Mouse (Mus musculus) neural tube, embryonic 13.5 days (tissue): ENCODE measurements around the gene Fstl4. TPM values are rescaled to one million over a fixed set of nuclear protein-coding genes. Genes with fewer than 3 reads are reported as not detected.

Experiments
- ATAC-seq: fragments of 200-750 bp; cut with Nextera tagmentation; 2 replicates; pipeline ENCODE4 v1.8.0; 2017; ENCODE audit warnings: low read depth, mild to moderate bottlenecking, moderate TSS enrichment, moderate library complexity
- H3K27ac ChIP-seq: fragments of 300-500 bp; sonication (generic); replicated peaks from 2 replicates; pipeline ENCODE4 v1.5.1; 2015; ENCODE audit warnings: moderate library complexity, mild to moderate bottlenecking, inconsistent platforms
- H3K27me3 ChIP-seq: fragments of 300-500 bp; sonication (generic); 2 replicates; pipeline ENCODE4 v1.6.1; 2015; ENCODE audit warnings: mild to moderate bottlenecking, inconsistent platforms
- H3K36me3 ChIP-seq: fragments of 300-500 bp; sonication (generic); 2 replicates; pipeline ENCODE4 v1.6.1; 2015; ENCODE audit warnings: mild to moderate bottlenecking, inconsistent platforms
- H3K4me1 ChIP-seq: fragments of 300-500 bp; sonication (generic); replicated peaks from 2 replicates; pipeline ENCODE4 v1.6.1; 2015; ENCODE audit warnings: inconsistent platforms
- H3K4me2 ChIP-seq: fragments of 300-500 bp; sonication (generic); 2 replicates; pipeline ENCODE4 v1.6.1; 2015; ENCODE audit warnings: inconsistent platforms, mild to moderate bottlenecking, moderate library complexity
- H3K4me3 ChIP-seq: fragments of 300-500 bp; sonication (generic); 2 replicates; pipeline ENCODE4 v1.5.1; 2015; ENCODE audit warnings: mild to moderate bottlenecking, inconsistent platforms
- H3K9ac ChIP-seq: fragments of 300-500 bp; sonication (generic); 2 replicates; pipeline ENCODE4 v1.6.1; 2015; ENCODE audit warnings: moderate library complexity, mild to moderate bottlenecking, inconsistent platforms
- H3K9me3 ChIP-seq: fragments of 300-500 bp; sonication (generic); 2 replicates; pipeline ENCODE4 v1.6.1; 2016; ENCODE audit warnings: inconsistent platforms
- WGBS: fragments of 180-500 bp; shearing (Covaris S2); methylation state at CpG from one replicate; pipeline ENCODE4 v1.1.7; 2015; 5-methylcytosine and 5-hydroxymethylcytosine counted together
- polyA plus RNA-seq: library from polyadenylated mRNA; unstranded; fragments of >200 nt; fragmentation: Nextera tagmentation; extraction: Ambion mirVana; gene quantifications from 2 replicates; pipeline ENCODE4 v1.2.1, GENCODE M21; 2015

Gene Fstl4
- polyA plus RNA-seq, 1 experiment from 2014 or later, result 11.6 TPM

GRCm38 (mm10) chr11:53032336-53032735 is 267.9 kb downstream of the Fstl4 start:
- Histone ChIP-seq H3K4me2 (no peak overlapping the region), H3K27ac (no peak overlapping the region), H3K27me3 (peaks cover 8% of the 10 kb centered on the region; the same call in 1 of the 2 replicates), H3K9me3 (no peaks in the 10 kb centered on the region), H3K9ac (no peak overlapping the region), H3K4me1 (peaks cover 10% of the 10 kb centered on the region; the same call in 1 of the 2 replicates), H3K36me3 (no peaks in the 10 kb centered on the region), H3K4me3 (no peak overlapping the region)
- 27% methylated on average over 4 of the region's 4 CpGs for WGBS
- peak; percentile 75; the same call in 1 of the 2 replicates for ATAC-seq

GRCm38 (mm10) chr11:53035414-53035813 is 271.0 kb downstream of the Fstl4 start:
- no peak for ATAC-seq
- Histone ChIP-seq H3K27ac (no peak overlapping the region), H3K36me3 (no peaks in the 10 kb centered on the region), H3K27me3 (peaks cover 3% of the 10 kb centered on the region; the same call in 1 of the 2 replicates), H3K9me3 (no peaks in the 10 kb centered on the region), H3K4me1 (peaks cover 10% of the 10 kb centered on the region; the same call in 1 of the 2 replicates), H3K4me3 (no peak overlapping the region), H3K9ac (no peak overlapping the region), H3K4me2 (no peak overlapping the region)
- WGBS, result 80% methylated on average over 7 of the region's 7 CpGs

- 40% methylated on average over 6 of the region's 6 CpGs for WGBS
- Histone ChIP-seq H3K9ac (no peak overlapping the region), H3K4me2 (no peak overlapping the region), H3K36me3 (no peaks in the 10 kb centered on the region), H3K27ac (no peak overlapping the region), H3K27me3 (no peaks in the 10 kb centered on the region), H3K4me1 (peaks cover 33% of the 10 kb centered on the region), H3K4me3 (no peak overlapping the region), H3K9me3 (no peaks in the 10 kb centered on the region)
- ATAC-seq, result no peak
Measured at GRCm38 (mm10) chr11:53046850-53047249, 282.4 kb downstream of the Fstl4 start.

- Histone ChIP-seq H3K36me3 (no peaks in the 10 kb centered on the region), H3K27me3 (peaks cover 5% of the 10 kb centered on the region; the same call in 1 of the 2 replicates), H3K27ac (no peak overlapping the region), H3K9me3 (no peaks in the 10 kb centered on the region), H3K4me1 (peaks cover 45% of the 10 kb centered on the region), H3K9ac (no peak overlapping the region), H3K4me2 (no peak overlapping the region), H3K4me3 (no peak overlapping the region)
- WGBS, result 48% methylated on average over 5 of the region's 5 CpGs
- no peak for ATAC-seq
Measured at GRCm38 (mm10) chr11:53054151-53054550, 289.7 kb downstream of the Fstl4 start.

- ATAC-seq, result no peak
- H3K27ac ChIP-seq, result no peak overlapping the region
- H3K9me3 ChIP-seq, result no peaks in the 10 kb centered on the region
- no peak overlapping the region for H3K4me3 ChIP-seq
- peaks cover 5% of the 10 kb centered on the region; the same call in 1 of the 2 replicates for H3K27me3 ChIP-seq
- WGBS, result 87% methylated on average over 6 of the region's 6 CpGs
- no peak overlapping the region for H3K9ac ChIP-seq
- no peaks in the 10 kb centered on the region for H3K36me3 ChIP-seq
- no peak overlapping the region for H3K4me2 ChIP-seq
- H3K4me1 ChIP-seq, result peaks cover 36% of the 10 kb centered on the region
Measured at GRCm38 (mm10) chr11:53055896-53056295, 291.5 kb downstream of the Fstl4 start.

- Histone ChIP-seq H3K27ac (no peak overlapping the region), H3K36me3 (no peaks in the 10 kb centered on the region), H3K4me1 (peaks cover 32% of the 10 kb centered on the region), H3K4me3 (no peak overlapping the region), H3K9me3 (no peaks in the 10 kb centered on the region), H3K4me2 (no peak overlapping the region), H3K27me3 (peaks cover 5% of the 10 kb centered on the region; the same call in 1 of the 2 replicates), H3K9ac (no peak overlapping the region)
- WGBS, result 77% methylated on average over 6 of the region's 6 CpGs
- no peak for ATAC-seq
Measured at GRCm38 (mm10) chr11:53056781-53057180, 292.3 kb downstream of the Fstl4 start.

- Histone ChIP-seq H3K9me3 (no peaks in the 10 kb centered on the region), H3K27ac (no peak overlapping the region), H3K4me3 (no peak overlapping the region), H3K9ac (no peak overlapping the region), H3K4me2 (no peak overlapping the region), H3K36me3 (no peaks in the 10 kb centered on the region), H3K27me3 (peaks cover 5% of the 10 kb centered on the region; the same call in 1 of the 2 replicates), H3K4me1 (peaks cover 32% of the 10 kb centered on the region)
- 67% methylated on average over 17 of the region's 17 CpGs for WGBS
- no peak for ATAC-seq
Measured at GRCm38 (mm10) chr11:53057821-53058553, 293.6 kb downstream of the Fstl4 start.

GRCm38 (mm10) chr11:53058557-53058956 is 294.1 kb downstream of the Fstl4 start:
- Histone ChIP-seq H3K4me3 (no peak overlapping the region), H3K4me2 (no peak overlapping the region), H3K27me3 (peaks cover 5% of the 10 kb centered on the region; the same call in 1 of the 2 replicates), H3K4me1 (peaks cover 32% of the 10 kb centered on the region), H3K36me3 (no peaks in the 10 kb centered on the region), H3K9ac (no peak overlapping the region), H3K27ac (no peak overlapping the region), H3K9me3 (no peaks in the 10 kb centered on the region)
- no peak for ATAC-seq
- 10% methylated on average over 7 of the region's 7 CpGs for WGBS

- WGBS, result 26% methylated on average over 14 of the region's 14 CpGs
- no peaks in the 10 kb centered on the region for H3K9me3 ChIP-seq
Measured at GRCm38 (mm10) chr11:53067699-53068478, 303.5 kb downstream of the Fstl4 start.

GRCm38 (mm10) chr11:53068479-53069065 is 304.1 kb downstream of the Fstl4 start:
- H3K27me3 ChIP-seq, result peaks cover 28% of the 10 kb centered on the region
- H3K27ac ChIP-seq, result no peak overlapping the region
- no peak overlapping the region for H3K9ac ChIP-seq
- H3K36me3 ChIP-seq, result no peaks in the 10 kb centered on the region
- peaks cover 27% of the 10 kb centered on the region for H3K4me1 ChIP-seq
- 63% methylated on average over 16 of the region's 16 CpGs for WGBS
- ATAC-seq, result no peak
- no peak overlapping the region for H3K4me3 ChIP-seq
- no peak overlapping the region for H3K4me2 ChIP-seq
- H3K9me3 ChIP-seq, result no peaks in the 10 kb centered on the region

More at GRCm38 (mm10) chr11:53067699-53068478, 303.5 kb downstream of the Fstl4 start:
- ATAC-seq, result peak; percentile 49; the same call in 1 of the 2 replicates
- Histone ChIP-seq H3K4me2 (no peak overlapping the region), H3K27ac (no peak overlapping the region), H3K9ac (no peak overlapping the region), H3K4me1 (peaks cover 27% of the 10 kb centered on the region), H3K27me3 (peaks cover 28% of the 10 kb centered on the region), H3K36me3 (no peaks in the 10 kb centered on the region), H3K4me3 (no peak overlapping the region)

GRCm38 (mm10) chr11:53069751-53070150 is 305.3 kb downstream of the Fstl4 start:
- Histone ChIP-seq H3K27me3 (peaks cover 21% of the 10 kb centered on the region), H3K9me3 (no peaks in the 10 kb centered on the region), H3K4me1 (peaks cover 27% of the 10 kb centered on the region), H3K4me3 (no peak overlapping the region), H3K27ac (0 out of 2 replicates have a peak overlapping the region, but pooled peaks have one; percentile 3), H3K9ac (no peak overlapping the region), H3K36me3 (no peaks in the 10 kb centered on the region), H3K4me2 (no peak overlapping the region)
- WGBS, result 42% methylated on average over 6 of the region's 6 CpGs
- peak; percentile 67; the same call in 1 of the 2 replicates for ATAC-seq

- no peaks in the 10 kb centered on the region for H3K9me3 ChIP-seq
- no peaks in the 10 kb centered on the region for H3K36me3 ChIP-seq
- H3K4me3 ChIP-seq, result no peak overlapping the region
- no peak for ATAC-seq
- no peak overlapping the region for H3K9ac ChIP-seq
- WGBS, result 73% methylated on average over 1 of the region's 1 CpGs
- H3K27ac ChIP-seq, result no peak overlapping the region
- no peak overlapping the region for H3K4me2 ChIP-seq
- peaks cover 4% of the 10 kb centered on the region; the same call in 1 of the 2 replicates for H3K27me3 ChIP-seq
- H3K4me1 ChIP-seq, result peaks cover 27% of the 10 kb centered on the region
Measured at GRCm38 (mm10) chr11:53071602-53072001, 307.2 kb downstream of the Fstl4 start.
